Mouse (Mus musculus): ENCODE data around the gene Slc16a2.

GRCm38 (mm10) chrX:103812690-103813089 is 9.1 kb downstream of the Slc16a2 start:
- TF ChIP-seq CTCF (IDR thresholded peaks at IDR 0.05; ENCODE audit: borderline replicate concordance, insufficient read depth, low read length) (no peak), POLR2A (IDR thresholded peaks at IDR 0.05; ENCODE audit: low read depth, low read length) (no peak)
